Mouse (Mus musculus) ES-E14 (cell line): Measurements from ENCODE around the gene Spsb1.

Experiments
- CHD2 ChIP-seq: IDR thresholded peaks from 2 replicates; pipeline ENCODE4 v1.6.1; 2014; ENCODE audit warnings: mild to moderate bottlenecking, low read depth, low read length, inconsistent platforms
- HCFC1 ChIP-seq: IDR thresholded peaks from 2 replicates; pipeline ENCODE4 v1.6.1; 2012; ENCODE audit warnings: low read length, inconsistent platforms, borderline replicate concordance; ENCODE audit not compliant: insufficient read depth
- MAFK ChIP-seq: IDR thresholded peaks from 2 replicates; pipeline ENCODE4 v1.6.1; 2014; ENCODE audit warnings: mild to moderate bottlenecking, low read depth, low read length, inconsistent platforms; ENCODE audit not compliant: insufficient read depth
- ZC3H11A ChIP-seq: IDR thresholded peaks from 2 replicates; pipeline ENCODE4 v1.6.1; 2012; ENCODE audit warnings: low read depth, mild to moderate bottlenecking, inconsistent platforms, low read length, borderline replicate concordance

GRCm38 (mm10) chr4:149858097-149858496, 96.7 kb downstream of the Spsb1 start:
- TF ChIP-seq MAFK (no peak), ZC3H11A (no peak), CHD2 (no peak), HCFC1 (no peak)
